Mouse (Mus musculus): ENCODE data around the gene Ssbp2. TPM values are rescaled to one million over a fixed set of nuclear protein-coding genes. Genes with fewer than 3 reads are reported as not detected.

Gene Ssbp2
- polyA plus RNA-seq, 1 experiment from 2014 or later: 30.1 TPM

DNA sequence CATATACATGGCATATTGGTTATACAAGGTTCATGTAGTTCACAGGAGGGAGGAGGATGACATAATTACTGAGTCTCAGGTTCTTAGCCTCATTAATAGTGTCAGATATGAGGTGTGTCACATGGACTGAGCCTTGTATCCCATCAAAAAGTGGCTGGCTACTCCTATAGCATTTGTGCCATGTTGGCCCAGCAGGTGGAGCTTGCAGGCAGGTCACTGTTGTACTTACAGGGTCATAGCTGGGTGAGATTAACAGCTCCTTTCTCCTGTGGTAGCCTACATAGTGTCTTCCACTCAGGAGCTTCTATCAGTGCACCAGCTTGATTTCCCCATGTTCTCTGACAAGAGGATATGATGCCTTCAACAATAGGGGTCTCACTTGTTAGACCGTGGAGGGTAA is 135.2 kb downstream of the Ssbp2 start:
- TF ChIP-seq CTCF (IDR thresholded peaks at IDR 0.05; ENCODE audit: low read depth): peak; percentile 68
- H3K4me2 ChIP-seq (replicated peaks; ENCODE audit: low read depth): no peak overlapping the region
- no peaks in the 10 kb centered on the region for H3K4me1 ChIP-seq (replicated peaks; ENCODE audit: control insufficient read depth, insufficient read depth, low read length)
- no peak overlapping the region for H3K27ac ChIP-seq (ENCODE audit: low read depth, low read length)
- no peak overlapping the region for H3K4me3 ChIP-seq (ENCODE audit: low read depth, low read length)
- no peak overlapping the region for H3K9ac ChIP-seq (ENCODE audit: low read depth, low read length)
- 91% methylated on average over 1 of the region's 1 CpGs for WGBS
- H3K9me3 ChIP-seq (ENCODE audit: control insufficient read depth): no peaks in the 10 kb centered on the region
- H3K27me3 ChIP-seq (replicated peaks; ENCODE audit: control insufficient read depth, insufficient read depth, low read length): no peaks in the 10 kb centered on the region
- H3K36me3 ChIP-seq (ENCODE audit: control insufficient read depth, insufficient read depth): no peaks in the 10 kb centered on the region
- no peak for ATAC-seq

DNA sequence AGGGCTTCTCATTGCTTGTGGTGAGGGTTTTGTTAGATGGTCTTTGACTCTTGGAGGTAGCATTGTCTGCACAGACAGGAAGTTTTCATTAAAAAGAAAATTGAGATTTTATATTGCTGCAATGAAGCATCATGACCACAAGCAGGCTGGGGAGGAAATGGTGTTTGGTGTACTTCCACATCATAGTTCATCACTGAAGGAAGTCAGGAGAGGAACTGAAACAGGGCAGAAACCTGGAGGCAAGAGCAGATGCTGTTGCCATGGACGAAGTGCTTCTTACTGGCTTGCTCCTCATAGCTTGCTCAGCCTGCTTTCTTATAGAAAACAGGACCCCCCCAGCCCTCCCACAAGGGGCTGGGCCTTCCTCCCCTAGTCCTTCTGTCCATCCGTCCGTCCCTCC is 139.5 kb downstream of the Ssbp2 start:
- H3K4me1 ChIP-seq (replicated peaks; ENCODE audit: control insufficient read depth, insufficient read depth, low read length): no peaks in the 10 kb centered on the region
- H3K27me3 ChIP-seq (replicated peaks; ENCODE audit: control insufficient read depth, insufficient read depth, low read length): no peaks in the 10 kb centered on the region
- no peak overlapping the region for H3K4me3 ChIP-seq (ENCODE audit: low read depth, low read length)
- WGBS: 97% methylated on average over 3 of the region's 3 CpGs
- no peak overlapping the region for H3K4me2 ChIP-seq (replicated peaks; ENCODE audit: low read depth)
- no peak for TF ChIP-seq CTCF (IDR thresholded peaks at IDR 0.05; ENCODE audit: low read depth)
- no peak overlapping the region for H3K27ac ChIP-seq (ENCODE audit: low read depth, low read length)
- no peak overlapping the region for H3K9ac ChIP-seq (ENCODE audit: low read depth, low read length)
- H3K9me3 ChIP-seq (ENCODE audit: control insufficient read depth): no peaks in the 10 kb centered on the region
- no peak for ATAC-seq
- H3K36me3 ChIP-seq (ENCODE audit: control insufficient read depth, insufficient read depth): no peaks in the 10 kb centered on the region

DNA sequence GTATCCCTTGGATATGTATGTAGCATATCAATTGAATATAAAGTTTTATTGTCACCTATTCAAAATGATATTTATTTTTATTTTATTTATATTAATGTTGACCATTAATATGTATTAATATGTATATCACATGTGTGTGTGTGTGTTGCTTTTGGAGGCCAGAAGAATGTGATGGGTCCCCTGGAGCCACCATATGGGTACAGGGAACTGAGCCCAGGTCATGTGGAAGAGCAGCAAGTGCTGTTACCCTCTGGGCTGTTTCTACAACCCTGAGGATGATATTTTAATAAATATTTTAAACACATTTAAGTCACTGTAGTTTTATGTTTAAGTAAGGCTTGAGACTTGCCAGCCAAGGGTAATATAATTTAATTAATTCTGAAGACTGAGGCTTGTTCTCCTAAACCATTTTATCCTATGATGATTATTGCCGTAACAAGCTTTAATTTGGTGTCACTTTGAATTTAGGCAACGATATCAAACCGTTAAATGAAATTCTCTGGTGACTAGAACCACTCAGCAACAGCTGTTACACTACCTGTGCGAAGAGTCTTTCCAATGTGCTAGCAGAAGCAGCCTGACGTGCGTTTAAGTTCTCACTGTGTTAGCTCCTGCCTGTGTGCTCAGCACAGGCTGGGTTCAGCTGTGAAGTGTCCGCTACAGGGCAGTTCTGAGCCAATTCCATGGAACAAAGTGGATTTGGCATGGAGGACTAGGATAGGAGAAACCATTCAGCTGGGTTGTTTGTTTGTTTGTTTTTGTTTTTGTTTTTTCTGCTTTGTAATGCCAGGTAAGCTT is 145.2 kb downstream of the Ssbp2 start:
- ATAC-seq: no peak
- Histone ChIP-seq H3K27me3 (replicated peaks; ENCODE audit: control insufficient read depth, insufficient read depth, low read length) (no peaks in the 10 kb centered on the region), H3K4me3 (ENCODE audit: low read depth, low read length) (no peak overlapping the region), H3K9ac (ENCODE audit: low read depth, low read length) (no peak overlapping the region), H3K36me3 (ENCODE audit: control insufficient read depth, insufficient read depth) (no peaks in the 10 kb centered on the region), H3K4me2 (replicated peaks; ENCODE audit: low read depth) (no peak overlapping the region), H3K27ac (ENCODE audit: low read depth, low read length) (no peak overlapping the region), H3K9me3 (ENCODE audit: control insufficient read depth) (no peaks in the 10 kb centered on the region), H3K4me1 (replicated peaks; ENCODE audit: control insufficient read depth, insufficient read depth, low read length) (no peaks in the 10 kb centered on the region)
- 91% methylated on average over 7 of the region's 7 CpGs for WGBS
- TF ChIP-seq CTCF (IDR thresholded peaks at IDR 0.05; ENCODE audit: low read depth): no peak

DNA sequence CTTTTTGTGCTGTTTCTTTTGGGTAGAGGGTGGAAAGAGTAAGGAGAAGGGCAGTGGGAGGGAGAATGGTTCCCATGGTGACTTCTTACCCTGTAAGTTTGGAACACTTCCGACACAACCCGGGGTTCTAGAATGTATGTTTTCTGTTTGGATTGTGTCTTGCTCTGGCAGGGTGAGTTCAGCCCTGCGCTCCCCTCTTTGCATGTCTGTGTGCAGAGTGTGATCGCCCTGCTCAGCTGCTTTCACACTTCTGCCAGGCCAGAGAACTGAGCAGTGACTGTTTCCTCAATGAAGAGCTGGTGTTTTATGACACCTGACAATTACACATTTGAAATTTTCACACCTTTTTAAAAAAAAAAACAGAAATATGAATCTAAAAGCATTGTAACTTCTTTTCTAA is 150.5 kb downstream of the Ssbp2 start:
- no peak overlapping the region for H3K4me2 ChIP-seq (replicated peaks; ENCODE audit: low read depth)
- ATAC-seq: no peak
- TF ChIP-seq CTCF (IDR thresholded peaks at IDR 0.05; ENCODE audit: low read depth): no peak
- no peak overlapping the region for H3K4me3 ChIP-seq (ENCODE audit: low read depth, low read length)
- no peaks in the 10 kb centered on the region for H3K27me3 ChIP-seq (replicated peaks; ENCODE audit: control insufficient read depth, insufficient read depth, low read length)
- H3K27ac ChIP-seq (ENCODE audit: low read depth, low read length): no peak overlapping the region
- no peak overlapping the region for H3K9ac ChIP-seq (ENCODE audit: low read depth, low read length)
- H3K36me3 ChIP-seq (ENCODE audit: control insufficient read depth, insufficient read depth): no peaks in the 10 kb centered on the region
- WGBS: 55% methylated on average over 4 of the region's 4 CpGs
- H3K9me3 ChIP-seq (ENCODE audit: control insufficient read depth): no peaks in the 10 kb centered on the region
- 0 out of 2 replicates have a peak, but pooled peaks cover 3% of the 10 kb centered on the region for H3K4me1 ChIP-seq (replicated peaks; ENCODE audit: control insufficient read depth, insufficient read depth, low read length)

DNA sequence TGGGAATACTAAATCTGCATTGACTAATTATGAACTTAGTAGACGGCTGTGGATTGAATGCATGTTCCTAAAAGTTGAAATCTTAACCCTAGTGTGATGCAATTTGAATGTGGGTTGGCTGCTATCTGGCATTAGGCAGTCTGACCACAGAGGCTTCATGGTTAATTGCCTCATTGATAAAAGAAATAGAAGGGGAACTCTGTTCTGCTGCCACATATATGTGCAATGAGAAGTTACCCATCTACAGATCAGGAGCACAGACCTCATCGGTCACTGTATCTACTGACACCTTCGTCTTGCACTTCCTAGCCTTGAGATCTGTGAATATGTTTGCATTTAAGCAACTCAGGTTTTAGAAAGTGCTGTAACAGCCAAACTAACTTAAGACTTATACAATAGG is 151.8 kb downstream of the Ssbp2 start:
- no peak for ATAC-seq
- 0 out of 2 replicates have a peak, but pooled peaks cover 3% of the 10 kb centered on the region for H3K4me1 ChIP-seq (replicated peaks; ENCODE audit: control insufficient read depth, insufficient read depth, low read length)
- WGBS: 41% methylated on average over 3 of the region's 3 CpGs
- H3K9ac ChIP-seq (ENCODE audit: low read depth, low read length): no peak overlapping the region
- H3K36me3 ChIP-seq (ENCODE audit: control insufficient read depth, insufficient read depth): no peaks in the 10 kb centered on the region
- H3K4me3 ChIP-seq (ENCODE audit: low read depth, low read length): no peak overlapping the region
- H3K27me3 ChIP-seq (replicated peaks; ENCODE audit: control insufficient read depth, insufficient read depth, low read length): no peaks in the 10 kb centered on the region
- H3K9me3 ChIP-seq (ENCODE audit: control insufficient read depth): no peaks in the 10 kb centered on the region
- TF ChIP-seq CTCF (IDR thresholded peaks at IDR 0.05; ENCODE audit: low read depth): no peak
- no peak overlapping the region for H3K27ac ChIP-seq (ENCODE audit: low read depth, low read length)
- H3K4me2 ChIP-seq (replicated peaks; ENCODE audit: low read depth): no peak overlapping the region; the same call in 1 of the 2 replicates

DNA sequence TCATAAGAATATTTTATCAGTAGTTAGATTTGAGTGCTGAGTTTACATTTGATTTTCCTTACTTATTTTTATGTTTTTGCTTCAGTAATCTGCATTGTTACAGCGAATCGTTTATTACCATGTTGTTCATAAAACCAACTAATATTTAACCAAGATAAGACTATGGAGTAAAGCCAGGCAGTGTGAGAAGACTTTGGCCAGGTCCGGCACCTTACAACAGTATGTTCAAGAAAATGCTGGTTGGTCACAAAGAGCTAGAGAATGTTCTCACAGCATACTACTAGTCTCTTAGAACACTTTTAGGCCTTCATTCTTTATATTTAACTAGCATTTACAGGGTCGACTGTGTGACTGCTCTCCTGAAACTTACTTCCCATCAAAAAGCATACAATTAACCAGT is 152.5 kb downstream of the Ssbp2 start:
- 40% methylated on average over 4 of the region's 4 CpGs for WGBS

More for the DNA sequence above, 152.5 kb downstream of the Ssbp2 start:
- H3K4me3 ChIP-seq (ENCODE audit: low read depth, low read length): no peak overlapping the region
- no peaks in the 10 kb centered on the region for H3K36me3 ChIP-seq (ENCODE audit: control insufficient read depth, insufficient read depth)
- H3K27ac ChIP-seq (ENCODE audit: low read depth, low read length): peak overlapping the region; percentile 21; the same call in 1 of the 2 replicates
- H3K9ac ChIP-seq (ENCODE audit: low read depth, low read length): no peak overlapping the region
- TF ChIP-seq CTCF (IDR thresholded peaks at IDR 0.05; ENCODE audit: low read depth): no peak
- H3K27me3 ChIP-seq (replicated peaks; ENCODE audit: control insufficient read depth, insufficient read depth, low read length): no peaks in the 10 kb centered on the region
- H3K9me3 ChIP-seq (ENCODE audit: control insufficient read depth): no peaks in the 10 kb centered on the region
- 0 out of 2 replicates have a peak, but pooled peaks cover 3% of the 10 kb centered on the region for H3K4me1 ChIP-seq (replicated peaks; ENCODE audit: control insufficient read depth, insufficient read depth, low read length)
- peak; percentile 85 for ATAC-seq
- 0 out of 2 replicates have a peak overlapping the region, but pooled peaks have one; percentile 9 for H3K4me2 ChIP-seq (replicated peaks; ENCODE audit: low read depth)
